Mouse (Mus musculus) CD4-positive helper T cell, adult 2 months (primary cell): ENCODE measurements at regions not wholly inside any gene's neighbourhood (a gene's known extent, or its start where the extent isn't known, plus 50 kb on each side); places are given as distances from the start of the nearest gene placed in this dataset.

ENCODE experiments used
- DNase-seq: peaks from one replicate; pipeline ENCODE4 v3.0.0-alpha.2; 2012; ENCODE audit warnings: low read depth, missing footprints, low spot score

GRCm38 (mm10) chr12:118784643-118785042 lies 61.5 kb upstream of the Sp8 start:
- DNase-seq: no peak

GRCm38 (mm10) chr12:118781978-118782377 lies 64.2 kb upstream of the Sp8 start:
- no peak for DNase-seq

DNA sequence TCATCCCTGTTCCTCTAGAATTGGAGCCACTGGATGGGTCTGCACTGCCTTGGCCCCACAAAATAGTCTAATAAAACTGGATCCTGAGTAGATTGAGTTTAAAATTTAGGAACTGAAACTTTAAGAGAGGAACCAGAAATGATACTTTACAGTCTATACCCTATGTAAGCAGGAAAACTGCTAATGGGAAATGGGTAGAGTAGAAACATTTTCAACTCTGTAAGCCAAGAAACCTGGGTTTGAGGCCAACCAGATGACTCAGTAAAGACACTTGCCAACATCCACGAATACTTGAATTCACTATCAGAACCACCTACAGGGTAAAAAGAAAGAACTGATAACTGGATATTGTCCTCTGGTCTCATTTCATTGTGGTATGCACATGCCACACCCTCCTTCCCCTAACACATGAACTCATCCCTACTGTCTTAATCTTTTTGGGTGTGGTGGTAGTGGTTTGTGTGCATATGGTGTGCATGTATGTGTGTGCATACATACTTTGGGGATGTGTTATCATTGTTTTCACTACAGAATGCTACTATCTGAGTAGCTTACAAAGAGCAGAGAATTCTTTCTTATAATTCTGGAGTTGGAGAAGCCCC lies 70.6 kb upstream of the Sp8 start:
- no peak for DNase-seq

DNA sequence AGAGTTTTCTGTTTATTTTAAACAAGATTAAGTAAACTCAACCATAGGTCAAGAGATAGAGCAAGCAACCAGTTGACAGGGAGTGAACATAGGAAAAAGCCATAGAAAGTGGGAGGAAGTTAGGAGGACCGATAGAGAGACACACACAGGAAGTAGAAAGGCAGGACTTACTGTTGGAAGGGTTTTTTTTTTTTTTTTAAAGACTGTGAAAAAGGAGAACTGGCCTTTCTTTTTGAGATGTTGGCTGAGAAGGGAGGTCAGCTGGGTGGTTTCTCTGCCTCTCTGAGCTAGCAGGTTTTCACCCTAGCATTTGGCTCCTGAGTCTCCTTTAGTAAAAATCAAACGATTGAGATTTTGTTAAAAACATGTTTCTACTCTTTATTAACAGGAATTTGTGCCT lies 73.3 kb upstream of the Sp8 start:
- DNase-seq: no peak

DNA sequence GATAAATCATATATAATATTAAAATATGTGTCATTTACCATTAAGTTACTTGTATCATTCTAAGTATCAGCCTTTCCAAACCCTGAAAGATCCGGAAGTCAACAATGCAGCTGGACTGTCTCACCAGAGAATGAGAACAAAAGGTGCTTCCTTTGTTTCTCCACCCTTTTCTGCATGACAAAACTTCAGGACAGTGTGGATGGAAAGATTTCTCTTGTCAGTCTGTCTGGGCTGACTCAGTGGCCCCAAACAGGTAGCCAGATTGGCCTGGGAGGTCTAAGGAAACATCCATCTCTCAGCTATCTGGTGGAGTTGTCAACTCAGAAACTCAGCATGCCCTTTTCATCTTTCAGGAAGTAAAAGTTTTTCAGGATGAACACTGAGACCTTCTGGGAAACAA lies 79.7 kb upstream of the Sp8 start:
- DNase-seq: no peak

DNA sequence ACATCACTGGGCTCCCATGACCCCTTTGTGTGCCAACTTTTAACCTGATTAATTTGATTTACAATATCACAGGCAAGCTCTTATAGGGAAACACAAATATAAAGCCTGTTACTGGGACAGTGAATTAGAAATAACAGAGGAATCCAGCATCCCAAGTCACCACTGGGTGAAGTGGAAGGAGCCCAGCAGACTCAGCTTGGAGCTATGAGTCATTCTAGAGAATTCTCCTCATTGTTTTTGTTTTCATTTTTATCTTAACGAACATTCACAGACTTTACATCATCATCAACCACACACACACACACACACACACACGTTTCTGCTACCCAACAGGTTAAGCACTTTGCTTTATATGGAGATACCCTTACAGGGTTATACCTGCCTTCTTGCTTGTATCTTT lies 92.1 kb upstream of the Sp8 start:
- no peak for DNase-seq

DNA sequence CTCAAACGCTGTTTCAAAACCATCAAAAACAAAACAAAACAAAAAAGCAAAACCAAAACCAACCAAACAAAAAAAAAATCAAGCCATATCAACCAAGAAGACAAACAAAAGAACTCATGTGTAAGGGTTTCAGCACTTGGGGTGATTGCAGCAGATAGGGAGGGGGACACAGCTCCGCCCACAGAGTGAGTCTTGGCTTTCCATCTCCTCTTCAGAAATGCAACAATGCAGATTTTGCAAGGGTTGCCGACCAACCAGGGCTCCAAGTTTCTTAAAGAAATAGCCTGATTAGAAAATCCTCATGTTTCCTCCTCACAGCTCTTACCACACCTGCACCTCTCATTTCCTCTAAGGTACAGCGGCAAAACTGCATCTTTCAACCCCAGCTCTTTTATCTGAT lies 107.0 kb upstream of the Sp8 start:
- DNase-seq: no peak

GRCm38 (mm10) chr12:118725891-118726290 lies 120.2 kb upstream of the Sp8 start:
- DNase-seq: no peak

GRCm38 (mm10) chr12:118719878-118720573 lies 126.1 kb upstream of the Sp8 start:
- DNase-seq: no peak

- DNase-seq: no peak
Observed at GRCm38 (mm10) chr12:118716824-118717223, 129.3 kb upstream of the Sp8 start.

GRCm38 (mm10) chr12:118706626-118707025 lies 139.5 kb upstream of the Sp8 start:
- no peak for DNase-seq

GRCm38 (mm10) chr12:118704826-118705225 lies 141.3 kb upstream of the Sp8 start:
- DNase-seq: no peak

DNA sequence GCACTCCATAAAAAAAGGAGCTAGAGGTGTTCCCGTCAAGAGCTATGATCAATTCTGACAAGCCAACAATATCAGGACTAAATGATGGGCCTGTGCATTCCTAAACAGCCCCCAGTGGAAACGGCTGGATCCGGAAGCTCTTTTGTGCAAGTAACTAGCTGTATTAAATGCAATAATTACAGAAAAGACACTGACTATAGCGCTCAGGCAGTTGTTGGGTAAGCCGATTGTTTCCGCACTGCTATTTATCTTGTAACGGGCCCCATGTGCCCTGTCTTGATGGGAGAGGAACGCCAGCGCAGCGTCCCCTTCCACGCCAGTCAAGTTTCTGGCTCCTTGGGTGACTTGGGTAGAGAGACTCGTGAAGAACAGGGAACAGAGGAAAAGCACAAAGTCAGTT lies 142.4 kb upstream of the Sp8 start:
- DNase-seq: no peak

DNA sequence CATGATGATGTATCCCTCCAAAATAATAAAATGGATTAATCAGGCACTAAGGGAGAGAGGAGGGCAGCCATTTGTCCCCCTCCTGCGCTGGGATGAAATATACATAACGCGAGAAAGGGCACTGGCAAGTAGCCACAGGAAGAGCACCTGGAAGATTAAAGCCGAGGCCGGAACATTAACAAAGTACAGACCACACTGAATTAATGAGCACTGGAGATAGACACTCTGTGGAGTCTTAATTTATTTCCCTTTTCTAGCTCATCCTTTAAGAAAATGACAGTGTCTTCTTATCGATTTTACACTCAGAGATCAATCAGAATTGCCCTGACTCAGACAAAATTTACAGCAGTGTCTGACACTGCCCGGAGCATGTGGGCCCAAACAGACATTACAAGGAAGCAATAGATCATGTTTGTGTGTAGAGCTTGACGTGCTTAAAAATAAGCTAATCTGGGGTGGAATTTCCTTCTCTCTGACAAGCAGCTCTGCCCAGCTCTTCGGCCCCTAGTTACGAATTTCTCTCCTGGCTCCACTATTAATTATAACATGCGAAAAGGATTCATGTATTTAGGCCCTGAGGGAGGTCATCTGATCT lies 143.0 kb upstream of the Sp8 start:
- no peak for DNase-seq

DNA sequence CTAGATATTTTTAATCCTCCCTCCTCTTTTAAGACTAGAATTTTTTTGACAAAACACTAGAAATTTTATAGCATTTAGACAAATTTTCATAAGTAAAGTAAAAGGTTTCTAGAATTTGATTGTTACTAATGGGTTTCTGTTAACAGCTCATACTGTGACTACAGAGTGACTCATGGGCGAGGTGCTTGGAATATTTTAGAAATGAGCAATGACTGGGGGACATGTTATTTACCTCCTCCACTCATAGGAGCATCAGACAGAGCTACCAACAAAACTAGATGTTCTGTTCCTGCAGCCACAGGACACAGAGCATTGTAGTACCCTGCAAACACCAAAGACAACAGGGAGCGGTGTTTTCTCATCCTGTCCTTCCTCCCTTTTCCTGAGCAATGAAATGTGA lies 144.3 kb upstream of the Sp8 start:
- no peak for DNase-seq

DNA sequence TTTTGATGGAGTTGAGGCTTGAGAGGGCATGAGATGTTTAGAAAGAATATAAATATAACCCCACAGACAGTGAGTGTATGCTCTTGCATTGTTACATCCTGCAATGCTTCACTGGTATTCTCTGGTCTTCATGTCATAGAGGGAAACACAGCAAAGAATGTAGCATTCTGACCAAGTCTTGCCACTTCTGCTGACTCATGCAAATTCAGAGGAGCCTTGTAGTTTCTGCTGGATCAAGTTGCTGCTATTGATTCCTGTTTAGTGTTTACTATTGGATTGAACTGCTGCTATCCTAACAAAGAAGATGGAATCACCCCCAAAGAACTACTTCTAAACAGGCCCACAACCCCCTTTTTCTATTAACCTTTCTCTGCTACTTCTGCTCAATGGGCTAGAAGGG lies 148.0 kb upstream of the Sp8 start:
- no peak for DNase-seq

DNA sequence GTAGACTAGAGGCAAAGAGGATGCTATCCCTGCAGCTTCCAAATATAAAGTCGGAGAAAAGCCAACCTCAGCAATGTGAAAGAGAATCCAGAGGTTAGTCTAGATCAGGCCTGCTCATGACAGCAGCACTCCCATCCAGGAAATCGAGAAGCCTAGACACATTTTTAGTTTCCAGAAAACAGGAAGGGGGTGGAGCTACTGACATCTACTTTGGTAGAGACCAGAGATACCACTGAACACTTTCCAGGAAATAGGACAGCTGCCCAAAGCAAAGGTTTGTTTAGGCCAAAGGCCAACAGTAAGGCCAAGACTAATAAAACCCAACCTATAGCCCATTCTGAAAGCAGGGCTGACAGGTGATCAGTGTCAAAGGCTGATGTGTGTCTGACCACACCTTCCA lies 151.4 kb upstream of the Sp8 start:
- no peak for DNase-seq

DNA sequence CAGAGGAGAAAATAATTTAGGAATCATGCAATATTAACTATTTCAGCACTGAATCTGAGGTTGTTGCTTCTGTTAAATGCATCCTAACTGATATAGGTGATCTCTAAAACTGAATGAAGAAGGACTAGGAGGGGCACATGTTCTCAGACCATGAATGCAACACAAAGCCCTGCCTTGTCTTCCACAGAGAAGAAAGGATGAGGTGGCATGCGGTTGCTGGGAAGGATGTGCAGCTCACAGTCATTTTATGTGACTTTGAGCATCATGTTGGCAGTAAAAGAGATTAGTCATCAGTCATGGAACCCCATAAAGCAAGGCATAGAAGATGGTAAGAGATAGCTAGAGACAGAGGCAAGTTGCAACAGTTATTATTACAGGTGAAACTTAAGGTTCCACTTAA lies 163.2 kb upstream of the Sp8 start:
- no peak for DNase-seq

- no peak for DNase-seq
Observed at GRCm38 (mm10) chr12:118677989-118678388, 168.1 kb upstream of the Sp8 start.

- no peak for DNase-seq
Observed at GRCm38 (mm10) chr12:118661575-118661974, 184.6 kb upstream of the Sp8 start.

DNA sequence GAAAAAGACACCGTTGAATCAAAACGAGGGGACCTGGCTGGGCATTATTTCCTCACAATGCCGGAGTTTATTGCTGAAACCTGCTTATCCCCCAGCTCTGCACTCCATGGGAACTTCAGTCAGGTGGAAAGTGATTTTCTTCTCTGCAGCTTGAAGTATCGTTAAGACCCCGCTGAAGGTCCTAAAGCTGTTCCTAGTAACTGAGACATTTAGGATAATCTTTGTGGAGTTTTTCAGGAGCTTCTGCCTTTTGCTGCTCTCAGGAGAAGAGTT lies 185.0 kb upstream of the Sp8 start:
- DNase-seq: no peak

GRCm38 (mm10) chr12:118660384-118661213 lies 185.5 kb upstream of the Sp8 start:
- no peak for DNase-seq
